Mouse (Mus musculus): ENCODE data around the gene Cyth3. TPM values are rescaled to one million over a fixed set of nuclear protein-coding genes. Genes with fewer than 3 reads are reported as not detected.

Gene Cyth3
- polyA plus RNA-seq, 1 experiment from 2014 or later: 38.5 TPM

DNA sequence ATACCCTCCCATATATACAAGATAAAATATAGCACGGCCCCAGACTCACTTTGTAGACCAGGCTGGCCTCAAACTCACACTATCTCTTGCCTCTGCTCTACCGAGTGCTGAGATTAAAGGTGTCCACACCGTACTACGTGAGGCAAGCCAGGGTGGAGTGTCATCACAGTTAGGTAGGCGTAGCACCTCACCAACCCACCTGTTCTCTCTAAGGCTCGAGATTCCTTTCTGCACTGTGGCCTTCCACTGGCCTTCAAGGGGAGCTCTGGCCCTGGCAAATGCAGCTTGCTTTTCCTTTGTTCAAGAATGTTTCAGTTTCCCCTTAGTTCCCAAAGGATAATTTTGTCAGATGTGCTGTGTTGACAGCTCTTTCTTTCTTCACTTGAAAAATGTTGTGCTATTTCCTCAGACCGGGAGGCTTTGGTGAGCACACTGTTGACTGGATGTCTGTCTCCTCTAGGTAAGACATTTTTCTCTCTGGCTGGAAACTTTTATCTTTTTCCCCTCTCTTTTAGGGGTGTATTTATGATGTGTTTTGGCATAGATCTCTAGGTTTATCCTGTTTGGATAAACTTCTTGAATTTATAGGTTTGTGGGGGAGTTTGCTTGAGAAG lies 40.9 kb downstream of the Cyth3 start:
- Histone ChIP-seq H3K27me3 (ENCODE audit: control insufficient read depth, insufficient read depth, low read length) (no peaks in the 10 kb centered on the region), H3K36me3 (replicated peaks; ENCODE audit: control insufficient read depth, insufficient read depth, low read depth, low read length) (no peaks in the 10 kb centered on the region), H3K27ac (replicated peaks; ENCODE audit: low read depth, low read length) (no peak overlapping the region), H3K9me3 (replicated peaks; ENCODE audit: control insufficient read depth, low read length) (no peaks in the 10 kb centered on the region), H3K4me2 (ENCODE audit: low read depth, low read length) (no peak overlapping the region), H3K4me3 (ENCODE audit: low read depth, low read length) (no peak overlapping the region), H3K4me1 (ENCODE audit: control insufficient read depth, insufficient read depth, low read length) (no peaks in the 10 kb centered on the region), H3K9ac (replicated peaks; ENCODE audit: low read length) (no peak overlapping the region)
- 80% methylated on average over 7 of the region's 7 CpGs for WGBS
- no peak for DNase-seq (ENCODE audit: low spot score)
- no peak for ATAC-seq (replicated peaks; ENCODE audit: insufficient number of reproducible peaks, low FRiP score, low TSS enrichment, low read depth)

DNA sequence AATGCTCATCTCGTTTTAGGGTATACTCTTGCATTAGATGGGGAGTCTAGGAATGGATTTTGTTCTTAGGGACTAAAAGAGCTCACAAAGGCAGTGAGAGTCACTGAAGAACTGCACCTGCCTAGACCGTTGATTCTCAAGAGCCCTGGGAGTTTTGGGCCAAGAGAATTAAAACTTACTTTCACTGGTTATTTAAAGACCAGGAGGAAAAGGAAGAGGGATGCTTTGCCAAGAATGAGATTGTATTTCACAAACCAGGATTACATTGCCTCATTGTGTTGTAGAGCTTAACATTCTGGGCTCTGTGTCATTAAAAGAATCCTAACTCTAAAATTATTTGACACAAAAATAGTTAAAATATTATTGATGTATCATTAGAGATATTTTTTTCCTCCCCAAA lies 43.3 kb downstream of the Cyth3 start:
- H3K27ac ChIP-seq (replicated peaks; ENCODE audit: low read depth, low read length): no peak overlapping the region
- no peak for ATAC-seq (replicated peaks; ENCODE audit: insufficient number of reproducible peaks, low FRiP score, low TSS enrichment, low read depth)
- H3K4me2 ChIP-seq (ENCODE audit: low read depth, low read length): no peak overlapping the region
- H3K9me3 ChIP-seq (replicated peaks; ENCODE audit: control insufficient read depth, low read length): no peaks in the 10 kb centered on the region
- H3K4me3 ChIP-seq (ENCODE audit: low read depth, low read length): no peak overlapping the region
- 89% methylated on average over 2 of the region's 2 CpGs for WGBS
- no peak for DNase-seq (ENCODE audit: low spot score)
- H3K4me1 ChIP-seq (ENCODE audit: control insufficient read depth, insufficient read depth, low read length): no peaks in the 10 kb centered on the region
- H3K9ac ChIP-seq (replicated peaks; ENCODE audit: low read length): no peak overlapping the region
- H3K27me3 ChIP-seq (ENCODE audit: control insufficient read depth, insufficient read depth, low read length): no peaks in the 10 kb centered on the region
- H3K36me3 ChIP-seq (replicated peaks; ENCODE audit: control insufficient read depth, insufficient read depth, low read depth, low read length): no peaks in the 10 kb centered on the region

DNA sequence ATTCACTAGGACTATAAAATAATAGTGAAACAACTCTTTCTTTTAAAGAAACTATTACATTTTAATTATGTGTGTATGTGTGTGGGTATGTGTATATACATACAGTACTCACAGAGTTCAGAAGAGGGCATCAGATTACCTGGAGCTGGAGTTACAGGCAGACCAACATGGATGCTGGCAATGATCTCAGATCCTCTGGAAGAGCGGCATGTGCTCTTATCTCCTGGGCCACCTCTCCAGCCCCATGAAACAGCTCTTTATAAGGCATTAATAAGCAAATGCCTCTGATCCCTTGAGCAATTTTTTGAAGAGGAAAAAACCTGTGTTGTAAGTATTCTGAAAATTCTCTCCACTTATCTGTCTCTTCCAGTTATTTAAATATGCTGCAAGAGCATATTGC lies 43.8 kb downstream of the Cyth3 start:
- no peak for ATAC-seq (replicated peaks; ENCODE audit: insufficient number of reproducible peaks, low FRiP score, low TSS enrichment, low read depth)
- Histone ChIP-seq H3K4me1 (ENCODE audit: control insufficient read depth, insufficient read depth, low read length) (no peaks in the 10 kb centered on the region), H3K27ac (replicated peaks; ENCODE audit: low read depth, low read length) (no peak overlapping the region), H3K4me2 (ENCODE audit: low read depth, low read length) (no peak overlapping the region), H3K4me3 (ENCODE audit: low read depth, low read length) (no peak overlapping the region), H3K27me3 (ENCODE audit: control insufficient read depth, insufficient read depth, low read length) (no peaks in the 10 kb centered on the region), H3K36me3 (replicated peaks; ENCODE audit: control insufficient read depth, insufficient read depth, low read depth, low read length) (no peaks in the 10 kb centered on the region), H3K9me3 (replicated peaks; ENCODE audit: control insufficient read depth, low read length) (no peaks in the 10 kb centered on the region), H3K9ac (replicated peaks; ENCODE audit: low read length) (no peak overlapping the region)
- no peak for DNase-seq (ENCODE audit: low spot score)
- WGBS: 100% methylated on average over 1 of the region's 1 CpGs

DNA sequence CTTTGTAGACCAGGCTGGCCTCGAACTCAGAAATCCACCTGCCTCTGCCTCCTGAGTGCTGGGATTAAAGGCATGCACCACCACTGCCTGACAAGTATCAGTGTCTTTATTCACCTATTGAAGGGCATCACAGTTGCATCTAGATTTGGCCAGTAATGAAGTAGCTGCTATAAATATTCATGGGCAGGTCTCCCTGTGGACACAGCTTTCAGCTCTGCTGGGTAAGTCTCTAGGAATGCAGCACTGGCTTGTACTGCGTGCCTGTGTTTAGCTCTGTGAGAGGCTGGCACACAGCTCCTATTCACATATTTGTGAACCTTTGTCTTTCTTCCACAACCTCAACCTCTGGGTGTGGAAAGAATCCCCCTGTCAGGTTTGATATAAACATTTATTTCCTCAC lies 46.6 kb downstream of the Cyth3 start:
- H3K9me3 ChIP-seq (replicated peaks; ENCODE audit: control insufficient read depth, low read length): no peaks in the 10 kb centered on the region
- no peak for ATAC-seq (replicated peaks; ENCODE audit: insufficient number of reproducible peaks, low FRiP score, low TSS enrichment, low read depth)
- 54% methylated on average over 2 of the region's 2 CpGs for WGBS

DNA sequence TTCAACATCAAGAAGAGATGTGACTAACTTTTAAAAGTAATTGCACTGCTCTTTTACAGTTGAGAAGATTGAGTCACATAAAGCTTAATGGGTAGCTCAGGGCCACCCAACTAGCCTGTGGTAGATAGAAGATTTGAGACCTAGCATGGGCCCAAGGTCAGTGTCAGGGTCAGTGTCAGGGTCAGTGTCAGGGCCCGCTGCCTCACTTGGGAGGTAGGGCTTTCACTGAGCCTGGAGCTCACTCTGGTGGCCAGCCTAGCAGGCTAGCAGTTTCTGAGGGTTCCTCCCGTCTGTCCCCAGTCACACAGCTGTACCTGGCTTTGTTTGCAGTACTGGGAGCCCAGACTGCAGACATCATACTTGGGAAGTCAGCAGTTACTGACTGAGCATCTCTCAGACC lies 47.1 kb downstream of the Cyth3 start:
- no peaks in the 10 kb centered on the region for H3K9me3 ChIP-seq (replicated peaks; ENCODE audit: control insufficient read depth, low read length)
- no peak overlapping the region for H3K27ac ChIP-seq (replicated peaks; ENCODE audit: low read depth, low read length)
- H3K4me3 ChIP-seq (ENCODE audit: low read depth, low read length): no peak overlapping the region
- no peak for ATAC-seq (replicated peaks; ENCODE audit: insufficient number of reproducible peaks, low FRiP score, low TSS enrichment, low read depth)
- no peak for DNase-seq (ENCODE audit: low spot score)
- WGBS: 33% methylated on average over 2 of the region's 2 CpGs
- no peak overlapping the region for H3K4me2 ChIP-seq (ENCODE audit: low read depth, low read length)
- H3K9ac ChIP-seq (replicated peaks; ENCODE audit: low read length): no peak overlapping the region
- H3K27me3 ChIP-seq (ENCODE audit: control insufficient read depth, insufficient read depth, low read length): no peaks in the 10 kb centered on the region
- H3K36me3 ChIP-seq (replicated peaks; ENCODE audit: control insufficient read depth, insufficient read depth, low read depth, low read length): no peaks in the 10 kb centered on the region
- no peaks in the 10 kb centered on the region for H3K4me1 ChIP-seq (ENCODE audit: control insufficient read depth, insufficient read depth, low read length)

More for the DNA sequence above, 46.6 kb downstream of the Cyth3 start:
- H3K36me3 ChIP-seq (replicated peaks; ENCODE audit: control insufficient read depth, insufficient read depth, low read depth, low read length): no peaks in the 10 kb centered on the region
- H3K4me2 ChIP-seq (ENCODE audit: low read depth, low read length): no peak overlapping the region
- DNase-seq (ENCODE audit: low spot score): no peak
- H3K27ac ChIP-seq (replicated peaks; ENCODE audit: low read depth, low read length): no peak overlapping the region
- no peak overlapping the region for H3K9ac ChIP-seq (replicated peaks; ENCODE audit: low read length)
- no peak overlapping the region for H3K4me3 ChIP-seq (ENCODE audit: low read depth, low read length)
- H3K27me3 ChIP-seq (ENCODE audit: control insufficient read depth, insufficient read depth, low read length): no peaks in the 10 kb centered on the region
- no peaks in the 10 kb centered on the region for H3K4me1 ChIP-seq (ENCODE audit: control insufficient read depth, insufficient read depth, low read length)

DNA sequence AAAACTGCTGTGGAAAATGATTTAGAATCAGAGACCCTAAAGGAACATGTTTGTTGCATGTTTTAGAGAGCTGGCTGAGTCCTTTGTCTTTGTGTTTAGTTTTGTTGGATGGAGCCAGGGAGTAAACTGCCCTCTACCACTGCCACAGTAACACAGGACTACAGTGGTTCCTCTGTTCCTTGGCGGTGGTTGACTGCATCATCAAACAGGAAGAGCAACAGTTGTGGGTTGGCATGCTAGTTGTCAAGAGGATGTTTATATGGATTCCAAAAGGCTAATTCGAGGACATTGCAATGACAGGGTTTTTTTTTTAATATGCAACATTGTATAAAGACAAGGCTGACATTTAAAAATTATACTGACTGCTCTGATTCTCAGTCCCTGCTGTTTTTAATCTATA lies 47.6 kb downstream of the Cyth3 start:
- DNase-seq (ENCODE audit: low spot score): no peak
- no peak for ATAC-seq (replicated peaks; ENCODE audit: insufficient number of reproducible peaks, low FRiP score, low TSS enrichment, low read depth)
- Histone ChIP-seq H3K4me3 (ENCODE audit: low read depth, low read length) (no peak overlapping the region), H3K36me3 (replicated peaks; ENCODE audit: control insufficient read depth, insufficient read depth, low read depth, low read length) (no peaks in the 10 kb centered on the region), H3K27me3 (ENCODE audit: control insufficient read depth, insufficient read depth, low read length) (no peaks in the 10 kb centered on the region), H3K27ac (replicated peaks; ENCODE audit: low read depth, low read length) (no peak overlapping the region), H3K4me2 (ENCODE audit: low read depth, low read length) (no peak overlapping the region), H3K4me1 (ENCODE audit: control insufficient read depth, insufficient read depth, low read length) (no peaks in the 10 kb centered on the region), H3K9ac (replicated peaks; ENCODE audit: low read length) (no peak overlapping the region), H3K9me3 (replicated peaks; ENCODE audit: control insufficient read depth, low read length) (no peaks in the 10 kb centered on the region)
- WGBS: 54% methylated on average over 2 of the region's 2 CpGs

DNA sequence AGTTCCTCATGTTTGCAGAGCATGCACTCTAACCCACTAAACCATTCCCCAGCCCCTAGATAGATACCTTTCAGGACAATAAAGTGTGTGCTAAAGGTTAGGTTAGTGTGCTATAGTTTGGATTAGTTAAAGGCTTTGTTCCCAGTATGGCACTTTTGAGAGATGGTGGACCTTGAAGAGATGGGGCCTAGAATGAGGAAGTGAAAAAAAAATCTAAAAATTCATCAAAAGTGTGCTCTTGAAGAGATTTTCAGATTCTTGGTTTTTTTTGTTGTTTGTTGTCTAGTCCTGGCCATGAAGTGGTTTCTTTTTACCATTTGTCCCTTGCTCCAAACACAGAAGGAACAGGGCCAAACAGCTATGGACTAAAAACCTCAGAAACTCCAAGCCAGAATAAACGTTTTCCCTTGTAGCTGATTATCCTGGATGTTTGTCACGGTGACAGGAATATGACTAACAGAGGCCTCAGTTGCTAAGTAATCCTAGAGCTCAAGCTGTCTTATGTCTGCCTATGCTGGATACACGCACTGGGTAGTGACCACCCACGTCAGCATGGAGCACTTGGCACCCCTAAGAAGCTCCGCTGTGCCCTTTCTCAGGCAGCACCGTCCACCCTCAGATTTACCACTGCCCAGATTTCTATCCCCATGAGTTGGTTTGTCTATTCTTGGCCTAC lies 48.6 kb downstream of the Cyth3 start:
- DNase-seq (ENCODE audit: low spot score) (no peak), ATAC-seq (replicated peaks; ENCODE audit: insufficient number of reproducible peaks, low FRiP score, low TSS enrichment, low read depth) (no peak)
- Histone ChIP-seq H3K27ac (replicated peaks; ENCODE audit: low read depth, low read length) (no peak overlapping the region), H3K4me3 (ENCODE audit: low read depth, low read length) (no peak overlapping the region), H3K4me1 (ENCODE audit: control insufficient read depth, insufficient read depth, low read length) (no peaks in the 10 kb centered on the region), H3K9ac (replicated peaks; ENCODE audit: low read length) (no peak overlapping the region), H3K36me3 (replicated peaks; ENCODE audit: control insufficient read depth, insufficient read depth, low read depth, low read length) (no peaks in the 10 kb centered on the region), H3K4me2 (ENCODE audit: low read depth, low read length) (no peak overlapping the region), H3K27me3 (ENCODE audit: control insufficient read depth, insufficient read depth, low read length) (no peaks in the 10 kb centered on the region), H3K9me3 (replicated peaks; ENCODE audit: control insufficient read depth, low read length) (no peaks in the 10 kb centered on the region)
- WGBS: 83% methylated on average over 6 of the region's 6 CpGs

DNA sequence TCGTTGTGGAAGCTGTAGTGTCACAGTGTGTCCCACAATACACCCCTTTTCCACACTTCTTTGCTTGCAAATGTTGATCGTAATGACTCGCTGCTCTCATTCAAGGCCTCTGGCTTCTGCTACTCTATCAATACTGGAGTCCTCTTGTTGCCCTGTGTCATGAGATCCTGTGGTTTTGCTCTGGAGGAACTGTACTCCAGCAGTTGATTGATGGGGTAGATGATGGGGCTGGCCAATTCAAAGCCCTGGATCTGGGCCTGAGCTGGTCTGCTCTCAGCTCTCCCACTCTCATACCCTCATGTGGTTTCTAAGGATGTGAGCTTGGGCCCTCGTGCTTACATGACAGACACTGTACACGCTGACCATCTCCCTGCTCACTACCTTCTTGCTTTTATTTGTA lies 52.3 kb downstream of the Cyth3 start:
- no peak overlapping the region for H3K4me2 ChIP-seq (ENCODE audit: low read depth, low read length)
- no peaks in the 10 kb centered on the region for H3K36me3 ChIP-seq (replicated peaks; ENCODE audit: control insufficient read depth, insufficient read depth, low read depth, low read length)
- no peak overlapping the region for H3K4me3 ChIP-seq (ENCODE audit: low read depth, low read length)
- 76% methylated on average over 5 of the region's 5 CpGs for WGBS
- ATAC-seq (replicated peaks; ENCODE audit: insufficient number of reproducible peaks, low FRiP score, low TSS enrichment, low read depth) (no peak), DNase-seq (ENCODE audit: low spot score) (no peak)
- H3K27ac ChIP-seq (replicated peaks; ENCODE audit: low read depth, low read length): no peak overlapping the region
- H3K27me3 ChIP-seq (ENCODE audit: control insufficient read depth, insufficient read depth, low read length): no peaks in the 10 kb centered on the region
- no peaks in the 10 kb centered on the region for H3K9me3 ChIP-seq (replicated peaks; ENCODE audit: control insufficient read depth, low read length)
- no peak overlapping the region for H3K9ac ChIP-seq (replicated peaks; ENCODE audit: low read length)
- no peaks in the 10 kb centered on the region for H3K4me1 ChIP-seq (ENCODE audit: control insufficient read depth, insufficient read depth, low read length)

Data from embryonic facial prominence, embryonic 11.5 days (tissue).